Mouse (Mus musculus) heart, embryonic 14.5 days (tissue): ENCODE measurements at regions not wholly inside any gene's neighbourhood (a gene's known extent, or its start where the extent isn't known, plus 50 kb on each side); places are given as distances from the start of the nearest gene placed in this dataset.
"Not testable (repeated sequence)": the region's sequence is repeated elsewhere in the genome, so short reads cannot be mapped to it uniquely, and the experiment has no call there.

Source experiments
- ATAC-seq: fragments of 200-750 bp; cut with Nextera tagmentation; 2 replicates; pipeline ENCODE4 v1.8.0; 2017; ENCODE audit warnings: low read depth, moderate TSS enrichment; ENCODE audit not compliant: insufficient number of reproducible peaks, insufficient read depth, low FRiP score
- H3K27ac ChIP-seq, 2 experiments: fragments of 200-500 bp in 1 of 2; fragments of 300-500 bp in 1 of 2; sonication (generic) in 1 of 2; replicated peaks in 1 of 2; 2 replicates each; pipeline ENCODE4 v1.5.1; 2012 to 2014; ENCODE audit warnings: low read depth in 2 of 2, low read length in 2 of 2, control low read depth in 1 of 2, mild to moderate bottlenecking in 1 of 2, mixed read lengths in 1 of 2; ENCODE audit not compliant: control insufficient read depth in 1 of 2, insufficient read depth in 1 of 2
- H3K27me3 ChIP-seq: fragments of 300-500 bp; sonication (generic); 2 replicates; pipeline ENCODE4 v1.6.1; 2014; ENCODE audit warnings: mild to moderate bottlenecking, low read length, control low read depth; ENCODE audit not compliant: control insufficient read depth, insufficient read depth
- H3K36me3 ChIP-seq: fragments of 300-500 bp; sonication (generic); 2 replicates; pipeline ENCODE4 v1.6.1; 2014; ENCODE audit warnings: mild to moderate bottlenecking, control low read depth, low read length, mixed read lengths; ENCODE audit not compliant: control insufficient read depth, insufficient read depth
- H3K4me1 ChIP-seq, 2 experiments: fragments of 200-500 bp in 1 of 2; fragments of 300-500 bp in 1 of 2; sonication (generic) in 1 of 2; 2 replicates each; pipeline ENCODE4 v1.6.1; 2012 to 2014; ENCODE audit warnings: low read length in 2 of 2, control low read depth in 1 of 2, mixed read lengths in 1 of 2; ENCODE audit not compliant: control insufficient read depth in 2 of 2, insufficient read depth in 2 of 2
- H3K4me2 ChIP-seq: fragments of 300-500 bp; sonication (generic); 2 replicates; pipeline ENCODE4 v1.6.1; 2014; ENCODE audit warnings: mild to moderate bottlenecking, low read length
- H3K4me3 ChIP-seq, 2 experiments: fragments of 200-500 bp in 1 of 2; fragments of 300-500 bp in 1 of 2; sonication (generic) in 1 of 2; 2 replicates each; pipeline ENCODE4 v1.5.1; 2012 to 2014; ENCODE audit warnings: low read length in 2 of 2, mild to moderate bottlenecking in 2 of 2, control low read depth in 1 of 2, low read depth in 1 of 2, moderate library complexity in 1 of 2; ENCODE audit not compliant: control insufficient read depth in 1 of 2, insufficient read depth in 1 of 2
- H3K9ac ChIP-seq: fragments of 300-500 bp; sonication (generic); 2 replicates; pipeline ENCODE4 v1.6.1; 2014; ENCODE audit warnings: mild to moderate bottlenecking, low read length
- H3K9me3 ChIP-seq: fragments of 300-500 bp; sonication (generic); 2 replicates; pipeline ENCODE4 v1.6.1; 2016; ENCODE audit warnings: low read length, control low read depth; ENCODE audit not compliant: control insufficient read depth
- WGBS: fragments of 180-500 bp; shearing (Covaris S2); extraction: QIAGEN DNeasy Blood & Tissue Kit; methylation state at CpG from one replicate; pipeline ENCODE4 v1.1.7; 2014; 5-methylcytosine and 5-hydroxymethylcytosine counted together

- H3K36me3 ChIP-seq, result no peaks in the 10 kb centered on the region
- no peaks in the 10 kb centered on the region for H3K27me3 ChIP-seq
- WGBS, result 95% methylated on average over 1 of the region's 1 CpGs
- no peak for ATAC-seq
- peaks cover 0 to 3% of the 10 kb centered on the region in 2 experiments; a peak in 1 of 4 replicates for H3K4me1 ChIP-seq
- H3K4me2 ChIP-seq, result no peak overlapping the region
- H3K27ac ChIP-seq, result no peak overlapping the region
- no peak overlapping the region for H3K9ac ChIP-seq
- H3K4me3 ChIP-seq, result no peak overlapping the region
- H3K9me3 ChIP-seq, result no peaks in the 10 kb centered on the region
Measured at GRCm38 (mm10) chr15:5811958-5812357, 487.6 kb upstream of the Dab2 start.

- 64% methylated on average over 7 of the region's 7 CpGs for WGBS
- H3K9me3 ChIP-seq, result no peaks in the 10 kb centered on the region
- H3K9ac ChIP-seq, result no peak overlapping the region
- H3K27ac ChIP-seq, result no peak overlapping the region
- H3K4me1 ChIP-seq, result no peaks in the 10 kb centered on the region
- no peak overlapping the region for H3K4me2 ChIP-seq
- H3K4me3 ChIP-seq, result no peak overlapping the region
- H3K36me3 ChIP-seq, result no peaks in the 10 kb centered on the region
- no peak for ATAC-seq
- H3K27me3 ChIP-seq, result no peaks in the 10 kb centered on the region
Measured at GRCm38 (mm10) chr15:5817901-5818576, 481.5 kb upstream of the Dab2 start.

DNA sequence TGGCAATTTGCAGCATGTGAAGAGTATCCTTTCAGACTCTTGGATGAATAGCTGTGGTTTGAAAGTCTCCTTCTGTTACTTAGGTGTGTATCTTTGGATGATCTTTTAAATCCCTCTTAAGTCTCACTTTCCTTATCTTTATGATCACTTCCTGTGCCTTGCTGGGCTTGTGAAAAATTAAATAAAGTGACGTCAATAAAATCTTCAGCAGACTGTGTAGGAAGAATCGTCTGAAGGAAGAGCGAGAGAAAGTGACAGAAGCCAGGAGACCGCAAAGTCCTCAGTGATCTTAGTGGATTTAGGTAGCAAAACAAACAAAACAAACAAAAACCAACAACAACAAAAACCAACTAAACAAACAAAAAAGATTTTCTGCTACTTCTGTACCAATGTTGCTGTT, 459.6 kb upstream of the Dab2 start:
- H3K9me3 ChIP-seq, result no peaks in the 10 kb centered on the region
- no peak overlapping the region for H3K9ac ChIP-seq
- H3K4me2 ChIP-seq, result no peak overlapping the region
- H3K27me3 ChIP-seq, result no peaks in the 10 kb centered on the region
- no peaks in the 10 kb centered on the region for H3K4me1 ChIP-seq
- H3K27ac ChIP-seq, result no peak overlapping the region
- 79% methylated on average over 4 of the region's 4 CpGs for WGBS
- no peak overlapping the region for H3K4me3 ChIP-seq
- H3K36me3 ChIP-seq, result no peaks in the 10 kb centered on the region
- ATAC-seq, result no peak

- H3K9me3 ChIP-seq, H3K4me1 ChIP-seq, H3K27me3 ChIP-seq, H3K36me3 ChIP-seq, ATAC-seq, H3K4me2 ChIP-seq, H3K9ac ChIP-seq, H3K4me3 ChIP-seq, H3K27ac ChIP-seq: not testable (repeated sequence)
- 86% methylated on average over 14 of the region's 15 CpGs for WGBS
Measured at GRCm38 (mm10) chr15:5841369-5842149, 458.0 kb upstream of the Dab2 start.

DNA sequence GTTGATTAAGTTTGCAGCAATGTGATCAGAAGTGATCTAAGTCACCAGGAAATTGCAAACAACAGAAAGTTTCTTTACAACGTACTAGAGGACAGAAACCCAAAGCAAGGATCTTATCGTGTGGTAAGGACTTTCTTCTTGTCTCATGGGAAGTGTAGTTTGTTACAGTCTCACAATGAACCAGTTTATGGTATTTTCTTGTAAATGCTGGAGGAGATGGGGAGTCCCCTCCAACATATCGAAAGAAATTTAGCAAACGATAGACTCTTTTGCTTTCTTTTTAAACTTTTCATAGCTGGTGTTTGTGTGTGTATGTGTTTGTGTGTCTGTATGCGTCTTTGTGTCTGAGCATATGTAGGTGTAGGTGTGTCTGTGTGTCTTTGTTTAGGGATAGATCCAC, 453.0 kb upstream of the Dab2 start:
- H3K9me3 ChIP-seq, result no peaks in the 10 kb centered on the region
- no peaks in the 10 kb centered on the region for H3K36me3 ChIP-seq
- no peak for ATAC-seq
- no peaks in the 10 kb centered on the region for H3K4me1 ChIP-seq
- H3K27me3 ChIP-seq, result no peaks in the 10 kb centered on the region
- no peak overlapping the region for H3K27ac ChIP-seq
- H3K4me3 ChIP-seq, result no peak overlapping the region
- H3K9ac ChIP-seq, result no peak overlapping the region
- no peak overlapping the region for H3K4me2 ChIP-seq
- WGBS, result 85% methylated on average over 5 of the region's 5 CpGs

GRCm38 (mm10) chr15:5847413-5848100, 452.0 kb upstream of the Dab2 start:
- H3K9me3 ChIP-seq, result no peaks in the 10 kb centered on the region
- ATAC-seq, result no peak
- no peak overlapping the region for H3K4me2 ChIP-seq
- no peaks in the 10 kb centered on the region for H3K27me3 ChIP-seq
- H3K9ac ChIP-seq, result no peak overlapping the region
- H3K4me1 ChIP-seq, result no peaks in the 10 kb centered on the region
- H3K36me3 ChIP-seq, result no peaks in the 10 kb centered on the region
- 91% methylated on average over 3 of the region's 3 CpGs for whole genome bisulfite sequencing
- no peak overlapping the region for H3K27ac ChIP-seq
- no peak overlapping the region for H3K4me3 ChIP-seq

DNA sequence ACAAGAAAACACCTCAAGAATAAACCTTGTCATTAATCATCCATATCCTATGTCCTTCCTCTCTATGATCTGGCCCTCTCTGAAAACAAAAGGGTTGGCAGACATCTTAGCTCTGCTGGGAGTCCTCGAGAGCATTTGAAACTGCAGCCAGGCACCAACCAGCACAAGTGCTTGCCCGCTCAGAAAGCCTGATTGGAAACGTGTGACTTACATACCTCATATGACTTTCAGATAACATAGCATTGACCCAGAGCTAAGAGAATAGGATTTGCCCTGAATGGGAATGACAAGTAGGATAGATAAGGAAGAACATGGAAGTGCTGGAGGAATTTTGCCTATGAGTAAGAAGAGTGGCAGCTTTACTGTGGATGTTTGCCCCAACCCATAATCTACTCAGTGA, 447.1 kb upstream of the Dab2 start:
- Histone ChIP-seq H3K9me3 (no peaks in the 10 kb centered on the region), H3K36me3 (no peaks in the 10 kb centered on the region), H3K27ac (peak overlapping the region in 1 of 2 experiments; percentile 33; a peak in 1 of 4 replicates), H3K4me3 (no peak overlapping the region), H3K4me1 (no peaks in the 10 kb centered on the region), H3K4me2 (0 out of 2 replicates have a peak overlapping the region, but pooled peaks have one; percentile 2), H3K9ac (no peak overlapping the region), H3K27me3 (no peaks in the 10 kb centered on the region)
- 6% methylated on average over 3 of the region's 3 CpGs for WGBS
- ATAC-seq, result no peak
